Mouse (Mus musculus) spleen, postnatal 14 days (tissue): ENCODE measurements at regions not wholly inside any gene's neighbourhood (a gene's known extent, or its start where the extent isn't known, plus 50 kb on each side); places are given as distances from the start of the nearest gene placed in this dataset.

Experiments
- DNase-seq, 2 experiments: peaks; one replicate each; pipeline ENCODE4 v3.0.0; 2021 to 2022; ENCODE audit warnings: low spot score in 2 of 2

GRCm38 (mm10) chr4:153019211-153019610, 463.4 kb downstream of the Ajap1 start:
- DNase-seq, result no peak

GRCm38 (mm10) chr4:153018138-153018921, 464.3 kb downstream of the Ajap1 start:
- no peak for DNase-seq

DNA sequence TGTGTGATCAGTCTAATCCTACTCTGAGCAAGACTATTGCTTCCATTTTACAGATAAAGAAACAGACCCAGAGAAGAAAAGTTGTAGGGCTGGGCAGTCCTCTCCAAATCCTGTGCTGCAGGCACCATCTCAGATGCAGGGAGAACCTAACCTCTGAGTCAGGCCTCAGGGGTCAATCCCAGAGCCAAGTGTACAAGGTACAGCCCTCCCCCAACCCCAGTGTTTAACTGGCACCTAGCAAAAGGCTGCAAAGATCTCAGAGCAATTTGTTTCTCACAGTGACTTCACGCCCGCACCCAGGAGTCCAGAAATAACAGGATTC, 464.8 kb downstream of the Ajap1 start:
- DNase-seq, result no peak

DNA sequence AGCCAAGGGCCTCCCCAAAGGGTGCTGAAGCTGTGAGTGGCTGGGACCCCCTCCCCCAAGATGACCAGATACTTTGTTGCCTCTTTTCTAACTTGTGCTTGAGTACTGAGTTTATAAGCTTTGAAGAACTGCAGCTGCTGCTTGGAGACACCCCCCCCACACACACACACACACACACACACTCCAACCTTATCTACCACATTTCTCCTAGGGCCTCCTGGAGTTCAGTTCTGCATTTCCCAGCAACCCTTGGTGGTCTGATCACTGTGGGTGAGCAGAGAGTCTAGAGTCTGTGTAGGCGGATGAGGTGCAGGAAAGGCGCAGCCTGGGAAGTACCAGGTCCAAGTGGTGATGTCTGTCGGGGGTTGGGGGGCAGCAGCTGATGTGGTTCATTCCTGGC, 479.3 kb downstream of the Ajap1 start:
- DNase-seq, result no peak

GRCm38 (mm10) chr4:153002516-153002915, 480.1 kb downstream of the Ajap1 start:
- DNase-seq, result no peak

GRCm38 (mm10) chr4:153001761-153002160, 480.9 kb downstream of the Ajap1 start:
- no peak for DNase-seq

- DNase-seq, result no peak
Measured at GRCm38 (mm10) chr4:152999526-152999925, 483.1 kb downstream of the Ajap1 start.

- DNase-seq, result no peak
Measured at GRCm38 (mm10) chr4:152997251-152997650, 485.4 kb downstream of the Ajap1 start.

DNA sequence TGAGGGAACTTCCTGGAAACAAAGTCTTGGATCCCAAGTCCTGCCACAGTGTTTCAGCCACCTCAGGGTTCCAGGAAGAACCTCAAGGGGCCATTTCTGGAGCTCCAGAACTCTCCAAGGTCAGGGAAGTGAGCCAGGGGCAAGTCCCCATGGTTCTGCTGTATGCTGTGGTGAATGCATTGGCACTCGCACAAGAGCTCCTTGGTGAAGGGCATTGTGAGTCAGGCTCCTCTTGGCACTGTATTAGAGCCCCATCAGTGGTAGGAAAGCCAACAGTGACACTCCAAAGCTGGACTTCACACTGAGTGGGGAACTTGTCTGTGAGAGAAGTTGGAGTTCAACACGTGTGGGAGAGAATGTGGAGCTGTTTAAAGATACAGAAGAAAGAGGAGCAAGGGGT, 486.0 kb downstream of the Ajap1 start:
- no peak for DNase-seq

- no peak for DNase-seq
Measured at GRCm38 (mm10) chr4:152995052-152995595, 487.5 kb downstream of the Ajap1 start.

GRCm38 (mm10) chr4:152994206-152994605, 488.4 kb downstream of the Ajap1 start:
- no peak for DNase-seq

DNA sequence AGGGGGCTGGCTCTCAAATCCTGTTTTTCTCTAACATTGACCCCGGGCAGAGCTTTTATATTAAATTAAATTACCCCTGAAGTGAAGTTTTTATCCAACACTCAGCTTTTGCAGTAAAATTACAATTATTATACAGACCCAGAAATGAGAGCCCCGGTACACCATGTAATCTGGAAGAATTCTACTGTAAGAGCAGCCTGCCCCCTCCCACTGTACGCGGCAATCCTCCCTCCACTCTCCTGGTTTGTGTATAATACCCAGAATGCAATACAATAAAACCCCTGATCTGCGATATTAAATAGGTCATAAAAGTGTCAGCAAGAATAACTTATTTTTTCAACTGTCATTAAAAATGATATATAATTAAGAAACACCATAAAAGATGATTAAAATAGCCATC, 492.3 kb downstream of the Ajap1 start:
- no peak for DNase-seq

GRCm38 (mm10) chr4:152987726-152988125, 494.9 kb downstream of the Ajap1 start:
- DNase-seq, result no peak

DNA sequence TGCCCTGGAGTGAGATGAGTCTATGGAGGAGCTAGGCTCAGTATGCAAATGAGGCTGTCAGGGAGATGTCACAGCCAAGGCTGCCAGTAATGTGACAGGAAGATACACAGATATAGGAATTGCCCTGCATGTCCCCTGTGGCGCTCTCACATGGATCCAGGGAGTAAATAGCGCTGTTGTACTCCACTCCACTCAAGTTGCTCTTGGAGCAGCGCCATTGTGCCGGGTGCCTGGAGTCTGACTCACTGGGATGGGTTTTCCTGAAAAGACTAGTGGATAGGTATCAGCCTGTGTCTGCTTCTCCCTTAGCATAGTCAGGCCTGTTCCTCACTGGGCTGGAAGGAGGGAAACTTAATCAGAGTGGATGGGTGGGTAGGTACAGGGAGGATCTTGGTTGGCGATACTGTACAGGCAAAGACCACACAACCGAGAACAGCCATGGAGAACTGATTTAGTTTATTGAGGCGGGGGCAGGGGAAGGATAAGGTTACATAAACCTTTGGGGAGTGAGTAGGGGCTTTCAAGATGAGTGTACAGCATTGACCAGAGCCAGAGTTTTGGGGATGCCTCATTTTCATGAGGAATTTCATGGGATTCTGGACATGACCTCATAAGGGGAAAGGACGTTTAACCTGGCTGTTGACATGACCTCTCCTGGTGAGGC, 497.5 kb upstream of the Kcnab2 start:
- no peak for DNase-seq

- DNase-seq, result no peak
Measured at GRCm38 (mm10) chr4:152963001-152963400, 485.3 kb upstream of the Kcnab2 start.

- DNase-seq, result no peak
Measured at GRCm38 (mm10) chr4:152962165-152962564, 484.5 kb upstream of the Kcnab2 start.

GRCm38 (mm10) chr4:152961677-152962076, 484.0 kb upstream of the Kcnab2 start:
- DNase-seq, result no peak

DNA sequence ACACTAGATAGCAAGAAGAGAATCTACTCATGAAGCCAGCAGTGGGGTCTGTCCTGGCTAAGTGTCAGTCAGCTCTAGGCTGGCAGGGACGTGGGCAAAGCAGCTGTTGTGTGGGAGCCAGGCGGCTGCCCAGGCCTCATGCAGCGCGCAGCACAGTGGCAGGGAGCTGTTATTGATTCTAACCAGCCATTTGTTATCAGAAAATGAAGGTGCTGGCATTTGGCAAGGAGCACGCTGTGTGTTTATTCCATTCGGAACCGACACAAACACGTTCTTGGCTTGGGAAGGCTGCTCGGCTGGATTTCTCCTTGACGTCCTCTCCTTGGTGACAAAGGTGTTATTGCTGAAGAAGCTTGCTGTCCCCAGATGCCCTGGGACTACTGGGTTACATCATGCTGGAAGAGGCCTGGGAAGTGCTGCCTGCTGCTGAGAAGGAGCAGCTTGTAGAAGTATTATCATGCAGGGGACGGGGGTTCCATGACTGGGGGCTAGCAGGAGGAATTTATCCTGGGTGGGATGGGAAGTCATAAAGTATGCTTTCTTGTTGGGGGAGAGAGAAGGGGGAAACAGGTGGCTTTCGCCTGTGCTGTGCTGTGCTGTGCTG, 482.1 kb upstream of the Kcnab2 start:
- no peak for DNase-seq

DNA sequence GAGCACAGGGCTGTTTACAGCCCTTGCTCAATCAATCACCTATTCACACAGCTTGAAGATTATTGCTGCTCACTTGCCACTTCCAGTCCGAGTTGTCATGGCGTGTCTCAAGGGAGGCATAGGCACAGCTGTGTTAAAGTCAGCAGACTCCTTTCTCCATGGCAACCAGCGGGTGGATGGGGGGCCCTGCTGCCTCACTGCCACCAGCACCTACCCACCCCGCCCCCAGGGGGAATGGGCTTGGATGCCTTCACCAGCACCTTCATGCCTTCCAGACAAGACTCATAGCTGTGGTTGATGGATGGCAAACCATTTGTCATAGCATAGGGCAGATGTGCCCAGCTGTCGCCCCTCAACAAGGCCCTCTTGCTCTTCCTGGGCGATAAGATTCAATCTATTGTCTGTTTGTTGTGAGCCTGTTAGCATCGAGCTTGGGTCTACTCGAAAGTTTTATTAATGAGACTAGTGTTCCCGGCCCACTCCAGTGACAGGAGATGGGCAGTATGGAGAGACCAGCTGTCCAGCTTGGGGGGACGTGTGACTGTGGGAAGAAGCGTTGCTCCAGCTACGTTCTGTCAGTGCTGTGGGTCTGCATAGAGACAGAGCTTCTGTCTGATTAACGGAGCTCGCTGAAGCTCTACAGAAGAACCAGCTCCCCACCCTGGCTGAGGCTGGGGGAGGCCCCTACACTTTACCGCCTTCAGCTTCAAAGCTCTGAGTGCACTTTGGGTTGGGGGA, 475.7 kb upstream of the Kcnab2 start:
- no peak for DNase-seq

GRCm38 (mm10) chr4:152948956-152949355, 471.3 kb upstream of the Kcnab2 start:
- DNase-seq, result no peak

DNA sequence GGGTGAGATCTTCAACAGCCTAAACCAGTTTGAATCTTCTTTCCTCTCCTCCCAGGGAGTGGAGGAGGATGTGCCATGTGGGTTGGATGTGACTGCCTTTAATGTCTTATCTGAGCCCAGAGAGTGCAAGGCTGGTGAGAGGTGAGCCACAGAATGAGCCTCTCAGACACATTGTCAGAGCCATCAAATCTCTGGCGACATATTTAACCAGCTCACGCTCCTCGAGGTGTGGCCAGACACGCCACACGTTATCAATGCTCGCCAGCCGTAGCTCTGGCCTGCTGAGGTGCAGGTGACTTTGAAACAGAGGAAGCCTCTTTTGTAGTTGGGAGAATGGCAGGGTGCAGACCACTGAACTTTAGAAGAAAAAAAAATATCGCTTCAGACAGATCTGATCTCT, 463.5 kb upstream of the Kcnab2 start:
- DNase-seq, result no peak

GRCm38 (mm10) chr4:152936614-152937013, 458.9 kb upstream of the Kcnab2 start:
- no peak for DNase-seq
